Mouse (Mus musculus): ENCODE measurements around the gene Fam229b. TPM values are rescaled to one million over a fixed set of nuclear protein-coding genes. Genes with fewer than 3 reads are reported as not detected.

Fam229b gene
- 10 to 100 TPM; 19.3 to 21.6 TPM for total RNA-seq (2021)
- long read RNA-seq, experiment 1, partial matches to known transcripts = 2 of 9 reads
- long read RNA-seq, experiment 1, other reads (novel, unspliced or antisense) = 1 of 9 reads
- long read RNA-seq, experiment 2, partial matches to known transcripts = 0 of 7 reads
- long read RNA-seq, experiment 2, other reads (novel, unspliced or antisense) = 3 of 7 reads

- DNase-seq (ENCODE audit: low spot score in 2 of 2) = peak; percentile 95 to 97
- intact Hi-C loops (cut with DNase I) = no loop called here
These were observed at the start of gene Fam229b, which contains the start of gene Tube1 for GRCm38 (mm10) chr10:39133462-39134310. TSS of gene Fam229b (minus strand) at chr10:39133914. TSS of gene Tube1 (plus strand) at chr10:39133976.

- intact Hi-C loops (cut with DNase I) = no loop called here
- DNase-seq (ENCODE audit: low spot score in 2 of 2) = no peak
These were observed 43.3 kb upstream of the Fam229b start for GRCm38 (mm10) chr10:39176981-39177380.

GRCm38 (mm10) chr10:39173077-39173476 is 39.4 kb upstream of the Fam229b start:
- intact Hi-C loops (cut with DNase I) = loop anchor here (5.0 kb wide), 5 partner anchors 54 to 669 kb away; partner anchors contain the start of genes Fyn and Rev3l
- DNase-seq (ENCODE audit: low spot score in 2 of 2) = peak; percentile 27 to 34

GRCm38 (mm10) chr10:39172540-39172931 is 38.8 kb upstream of the Fam229b start:
- DNase-seq (ENCODE audit: low spot score in 2 of 2) = no peak
- intact Hi-C loops (cut with DNase I) = loop anchor here (5.0 kb wide), 5 partner anchors 55 to 670 kb away; partner anchors contain the start of genes Fyn and Rev3l

- peak; percentile 90 to 95 for DNase-seq (ENCODE audit: low spot score in 2 of 2)
These were observed 38.2 kb upstream of the Fam229b start for GRCm38 (mm10) chr10:39171603-39172539.

DNA sequence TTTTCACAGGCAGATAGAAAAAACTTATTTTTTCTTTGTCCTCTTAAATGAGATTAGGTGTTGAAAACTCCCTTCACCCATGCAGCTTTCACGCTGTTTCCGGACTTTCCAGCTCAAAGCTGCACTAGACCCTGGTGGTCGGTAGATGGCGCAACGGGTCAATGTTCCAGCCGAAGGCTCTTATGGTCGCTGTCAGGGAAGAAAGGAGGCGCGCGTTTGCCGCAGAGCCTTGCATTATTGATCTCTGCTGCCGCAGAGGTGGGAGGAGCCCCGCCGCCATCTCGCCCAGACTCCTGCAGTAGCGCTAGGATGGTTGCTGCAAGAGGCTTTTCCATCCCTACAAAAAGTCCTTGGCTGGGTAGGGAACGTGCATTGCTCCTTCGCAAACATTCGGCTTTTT is 37.4 kb upstream of the Fam229b start:
- intact Hi-C loops (cut with DNase I) = loop anchor here (1.0 to 5.0 kb wide), 6 partner anchors 56 to 671 kb away; partner anchors contain the start of genes Fyn and Rev3l
- DNase-seq (ENCODE audit: low spot score in 2 of 2) = peak; percentile 92 to 96

More at GRCm38 (mm10) chr10:39171603-39172539, 38.2 kb upstream of the Fam229b start:
- intact Hi-C loops (cut with DNase I) = loop anchor here (1.0 to 5.0 kb wide), 6 partner anchors 55 to 670 kb away; partner anchors contain the start of genes Fyn and Rev3l

GRCm38 (mm10) chr10:39170706-39171105 is 37.0 kb upstream of the Fam229b start:
- peak in 1 of 2 experiments; percentile 11 for DNase-seq (ENCODE audit: low spot score in 2 of 2)
- intact Hi-C loops (cut with DNase I) = loop anchor here (1.0 to 5.0 kb wide), 6 partner anchors 57 to 672 kb away; partner anchors contain the start of genes Fyn and Rev3l

GRCm38 (mm10) chr10:39170181-39170580 is 36.5 kb upstream of the Fam229b start:
- DNase-seq (ENCODE audit: low spot score in 2 of 2) = peak; percentile 81 to 85
- intact Hi-C loops (cut with DNase I) = loop anchor here (5.0 kb wide), 5 partner anchors 57 to 672 kb away; partner anchors contain the start of genes Fyn and Rev3l

- intact Hi-C loops (cut with DNase I) = loop anchor here (5.0 kb wide), 5 partner anchors 58 to 673 kb away; partner anchors contain the start of genes Fyn and Rev3l
- DNase-seq (ENCODE audit: low spot score in 2 of 2) = no peak
These were observed 35.9 kb upstream of the Fam229b start for GRCm38 (mm10) chr10:39169642-39170041.

- intact Hi-C loops (cut with DNase I) = no loop called here
- no peak for DNase-seq (ENCODE audit: low spot score in 2 of 2)
These were observed 33.9 kb upstream of the Fam229b start for GRCm38 (mm10) chr10:39167611-39168010.

- DNase-seq (ENCODE audit: low spot score in 2 of 2) = peak; percentile 68 to 82
- intact Hi-C loops (cut with DNase I) = no loop called here
These were observed 32.0 kb upstream of the Fam229b start for GRCm38 (mm10) chr10:39165632-39166115.

- intact Hi-C loops (cut with DNase I) = no loop called here
These were observed 30.0 kb upstream of the Fam229b start, which contains the start of gene Ccn6 for GRCm38 (mm10) chr10:39163694-39164093. TSS of gene Ccn6 (minus strand) at chr10:39163794.

DNA sequence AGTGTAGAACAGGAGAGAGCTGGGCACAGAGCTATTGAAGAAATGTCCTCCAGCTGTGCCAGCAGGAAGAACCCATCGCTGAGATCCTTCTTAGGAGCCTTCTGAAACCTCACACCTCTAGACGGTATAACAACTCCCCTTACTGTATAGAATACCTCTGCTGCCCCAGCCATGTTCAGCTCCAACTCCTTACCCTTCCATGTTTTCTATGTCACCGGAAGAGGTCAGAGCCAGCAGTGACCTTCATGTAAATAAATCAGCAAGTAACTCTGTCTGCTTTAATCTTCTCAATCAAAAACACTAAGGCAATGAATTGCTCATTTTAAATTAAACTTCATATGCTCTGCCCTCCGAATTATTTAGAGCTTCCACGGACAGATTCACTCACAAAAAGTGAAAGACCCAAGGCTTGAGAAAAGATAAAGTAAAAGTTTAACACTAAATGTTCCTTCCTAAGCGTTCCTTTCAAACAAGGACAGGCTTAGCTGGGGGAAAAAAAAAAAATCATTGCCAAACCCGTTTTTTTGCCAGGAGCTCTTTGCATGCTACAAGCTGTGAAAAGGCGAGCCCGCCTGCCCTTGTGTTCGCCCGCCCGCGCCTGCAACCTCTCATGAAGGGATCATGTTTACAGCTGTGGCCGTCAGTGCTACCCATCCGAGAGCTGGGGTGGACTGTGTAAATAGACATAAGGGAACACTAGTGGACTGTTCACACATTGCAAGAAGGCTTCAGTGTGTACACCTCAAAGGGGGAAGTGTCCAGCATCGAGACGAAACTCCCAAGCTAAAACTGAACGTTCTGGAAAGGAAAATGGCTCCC is 29.2 kb upstream of the Fam229b start:
- intact Hi-C loops (cut with DNase I) = no loop called here
- DNase-seq (ENCODE audit: low spot score in 2 of 2) = no peak

More at GRCm38 (mm10) chr10:39163694-39164093, 30.0 kb upstream of the Fam229b start, which contains the start of gene Ccn6:
- no peak for DNase-seq (ENCODE audit: low spot score in 2 of 2)

DNA sequence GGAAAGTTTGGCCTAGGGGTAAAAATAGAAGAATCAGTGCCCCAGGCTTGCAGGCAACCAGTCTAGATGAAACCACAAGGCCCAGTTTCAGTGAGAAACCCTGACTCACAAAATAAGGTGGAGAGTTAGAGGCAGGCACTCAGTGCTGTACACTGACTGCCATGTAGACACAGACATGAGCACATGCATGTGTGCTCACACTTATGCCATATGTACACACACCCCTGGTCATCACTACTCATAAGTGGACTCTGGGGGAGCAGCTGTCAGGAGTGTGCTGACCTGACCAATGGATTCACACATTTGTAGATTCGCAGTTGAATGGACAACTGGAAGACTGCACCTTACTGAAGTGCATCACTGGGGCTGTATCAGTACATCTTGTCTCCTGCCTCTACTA is 27.7 kb upstream of the Fam229b start:
- no peak for DNase-seq (ENCODE audit: low spot score in 2 of 2)
- intact Hi-C loops (cut with DNase I) = no loop called here

DNA sequence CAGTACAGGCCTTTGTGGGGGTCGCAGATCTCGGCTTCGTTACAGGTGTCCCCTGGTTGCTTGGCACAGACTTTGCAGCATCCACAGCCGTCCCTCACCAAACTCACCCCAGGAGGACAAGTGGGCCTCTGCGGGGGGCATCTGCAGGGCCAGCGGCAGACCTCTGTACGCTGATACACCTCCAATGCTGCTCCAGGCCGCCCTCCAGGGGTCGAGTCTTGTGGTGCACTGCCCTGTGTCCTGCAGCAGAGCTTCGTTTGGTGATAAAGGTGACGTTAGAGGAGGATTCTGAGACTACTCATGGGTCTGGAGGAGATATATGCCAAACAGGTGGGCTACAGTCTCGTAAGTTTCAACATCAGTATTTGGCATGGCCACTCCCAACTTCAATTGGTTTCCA is 24.6 kb upstream of the Fam229b start:
- intact Hi-C loops (cut with DNase I) = no loop called here
- no peak for DNase-seq (ENCODE audit: low spot score in 2 of 2)

GRCm38 (mm10) chr10:39157321-39157720 is 23.6 kb upstream of the Fam229b start:
- intact Hi-C loops (cut with DNase I) = no loop called here
- no peak for DNase-seq (ENCODE audit: low spot score in 2 of 2)

- intact Hi-C loops (cut with DNase I) = no loop called here
- no peak for DNase-seq (ENCODE audit: low spot score in 2 of 2)
These were observed 23.0 kb upstream of the Fam229b start for GRCm38 (mm10) chr10:39156719-39157118.

GRCm38 (mm10) chr10:39142216-39142615 is 8.5 kb upstream of the Fam229b start:
- no peak for DNase-seq (ENCODE audit: low spot score in 2 of 2)
- intact Hi-C loops (cut with DNase I) = no loop called here
